Mouse (Mus musculus) testis, adult 2 months (tissue): ENCODE measurements at regions not wholly inside any gene's neighbourhood (a gene's known extent, or its start where the extent isn't known, plus 50 kb on each side); places are given as distances from the start of the nearest gene placed in this dataset.

ENCODE experiments used
- H3K27ac ChIP-seq: fragments of 200-500 bp; 2 replicates; pipeline ENCODE4 v1.5.1; 2012; ENCODE audit warnings: low read depth, low read length; ENCODE audit not compliant: control insufficient read depth, insufficient read depth
- H3K27me3 ChIP-seq: fragments of 200-500 bp; 2 replicates; pipeline ENCODE4 v1.6.1; 2012; ENCODE audit warnings: mild to moderate bottlenecking, low read length, moderate library complexity; ENCODE audit not compliant: control insufficient read depth, insufficient read depth
- H3K36me3 ChIP-seq: fragments of 200-500 bp; 2 replicates; pipeline ENCODE4 v1.6.1; 2012; ENCODE audit warnings: mild to moderate bottlenecking, low read length; ENCODE audit not compliant: control insufficient read depth, insufficient read depth
- H3K4me1 ChIP-seq: fragments of 200-500 bp; 2 replicates; pipeline ENCODE4 v1.6.1; 2012; ENCODE audit warnings: low read length; ENCODE audit not compliant: control insufficient read depth, insufficient read depth
- H3K4me3 ChIP-seq: fragments of 200-500 bp; 2 replicates; pipeline ENCODE4 v1.5.1; 2012; ENCODE audit warnings: low read depth, mild to moderate bottlenecking, low read length, moderate library complexity, mixed read lengths; ENCODE audit not compliant: control insufficient read depth
- CTCF ChIP-seq: fragments of 200-500 bp; IDR thresholded peaks from 2 replicates; pipeline ENCODE4 v1.5.1; 2012; ENCODE audit warnings: low read depth, mild to moderate bottlenecking, inconsistent platforms, low read length, moderate library complexity; ENCODE audit not compliant: control insufficient read depth, insufficient read depth, insufficient replicate concordance
- POLR2A ChIP-seq: fragments of 200-500 bp; IDR thresholded peaks from 2 replicates; pipeline ENCODE4 v1.6.1; 2012; ENCODE audit warnings: low read depth, mild to moderate bottlenecking, inconsistent platforms, low read length, moderate library complexity; ENCODE audit not compliant: control insufficient read depth

DNA sequence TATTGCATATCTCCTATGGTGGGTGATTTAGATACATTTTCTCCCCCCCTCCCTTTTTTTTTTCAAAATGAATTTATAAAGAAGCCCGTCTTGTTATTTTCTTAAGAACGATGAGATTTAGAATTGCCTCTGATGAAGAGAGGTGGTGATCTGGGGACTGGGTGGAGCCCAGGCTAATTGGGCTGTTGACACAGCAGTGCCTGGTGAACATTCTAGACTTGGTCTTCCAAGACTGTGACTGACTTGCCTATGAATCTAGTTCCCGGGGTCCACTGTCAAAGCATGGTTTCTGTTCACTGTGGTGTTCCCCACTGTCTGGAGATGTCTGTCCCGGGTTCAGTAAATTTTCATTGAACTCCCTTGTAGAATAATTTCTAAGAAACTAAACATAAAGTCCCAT lies 253.1 kb upstream of the Prickle1 start:
- TF ChIP-seq POLR2A (no peak), CTCF (no peak)
- Histone ChIP-seq H3K27ac (no peak overlapping the region), H3K36me3 (no peaks in the 10 kb centered on the region)

DNA sequence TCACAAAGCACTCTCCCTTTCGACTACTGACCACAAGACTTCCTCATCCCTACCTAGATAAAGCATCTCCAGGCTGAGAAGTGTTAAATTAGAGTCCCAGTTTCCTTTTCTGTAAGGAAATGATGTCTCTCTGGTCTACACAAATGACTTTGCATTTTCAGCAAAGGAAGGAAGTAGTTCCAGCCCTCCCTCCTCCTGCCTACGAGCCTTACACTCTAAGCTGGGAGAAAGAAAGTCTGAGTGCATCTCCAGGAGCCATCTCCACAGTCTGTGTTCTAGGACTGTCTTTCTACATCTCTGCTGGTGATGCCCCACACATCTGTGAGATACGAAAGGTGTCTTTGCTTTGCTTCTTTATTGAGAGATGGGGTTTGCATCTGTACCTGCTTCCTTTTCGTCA lies 251.1 kb upstream of the Prickle1 start:
- no peaks in the 10 kb centered on the region for H3K27me3 ChIP-seq
- TF ChIP-seq POLR2A (no peak), CTCF (no peak)
- H3K4me3 ChIP-seq = no peak overlapping the region
- no peak overlapping the region for H3K27ac ChIP-seq
- H3K4me1 ChIP-seq = no peaks in the 10 kb centered on the region
- no peaks in the 10 kb centered on the region for H3K36me3 ChIP-seq

More for the DNA sequence above, 253.1 kb upstream of the Prickle1 start:
- H3K4me3 ChIP-seq = no peak overlapping the region
- no peaks in the 10 kb centered on the region for H3K27me3 ChIP-seq
- H3K4me1 ChIP-seq = no peaks in the 10 kb centered on the region

DNA sequence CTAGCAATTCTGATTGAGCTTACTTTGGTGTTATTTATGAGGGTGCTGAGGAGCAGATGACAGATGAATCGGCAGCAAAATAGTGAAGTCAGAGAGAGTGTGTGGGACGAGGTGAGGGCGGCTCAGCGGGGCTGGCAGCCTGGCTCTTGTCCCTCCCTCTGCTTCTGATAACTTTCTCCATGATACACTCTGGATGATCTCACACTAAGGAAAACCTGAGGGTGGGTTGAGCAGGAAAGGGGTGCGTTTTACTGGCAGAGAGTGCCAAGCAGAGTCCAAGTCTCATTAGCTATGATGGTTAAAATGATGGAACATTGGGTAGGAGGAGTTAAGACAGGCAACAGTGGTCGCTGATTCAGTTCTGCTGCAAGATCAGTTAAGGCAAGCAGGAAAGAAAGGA lies 250.1 kb upstream of the Prickle1 start:
- Histone ChIP-seq H3K27me3 (no peaks in the 10 kb centered on the region), H3K27ac (no peak overlapping the region), H3K36me3 (no peaks in the 10 kb centered on the region), H3K4me1 (no peaks in the 10 kb centered on the region), H3K4me3 (no peak overlapping the region)
- TF ChIP-seq CTCF = no peak
- TF ChIP-seq POLR2A = no peak

DNA sequence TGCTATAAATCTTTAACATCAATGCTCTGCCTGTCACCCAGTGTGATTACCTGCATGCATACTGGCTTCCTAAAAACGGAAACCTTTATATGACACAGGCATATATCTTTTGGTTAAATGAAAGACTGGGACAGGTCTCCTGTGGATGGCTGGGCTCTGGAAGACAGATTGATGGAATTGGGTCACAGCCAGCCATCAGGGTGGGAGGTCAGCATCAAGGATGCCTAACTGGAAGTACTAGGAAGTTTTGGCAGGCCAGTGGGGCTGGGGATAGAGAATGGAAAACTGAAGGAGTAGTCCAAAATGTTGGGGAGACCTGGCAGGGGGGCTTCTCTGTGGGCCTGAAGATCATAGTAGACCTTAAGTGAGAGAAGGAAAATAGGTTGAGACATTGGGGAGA lies 237.3 kb upstream of the Prickle1 start:
- H3K4me1 ChIP-seq = no peaks in the 10 kb centered on the region
- no peak overlapping the region for H3K27ac ChIP-seq
- H3K36me3 ChIP-seq = no peaks in the 10 kb centered on the region
- no peak overlapping the region for H3K4me3 ChIP-seq
- TF ChIP-seq CTCF = no peak
- TF ChIP-seq POLR2A = no peak
- no peaks in the 10 kb centered on the region for H3K27me3 ChIP-seq

DNA sequence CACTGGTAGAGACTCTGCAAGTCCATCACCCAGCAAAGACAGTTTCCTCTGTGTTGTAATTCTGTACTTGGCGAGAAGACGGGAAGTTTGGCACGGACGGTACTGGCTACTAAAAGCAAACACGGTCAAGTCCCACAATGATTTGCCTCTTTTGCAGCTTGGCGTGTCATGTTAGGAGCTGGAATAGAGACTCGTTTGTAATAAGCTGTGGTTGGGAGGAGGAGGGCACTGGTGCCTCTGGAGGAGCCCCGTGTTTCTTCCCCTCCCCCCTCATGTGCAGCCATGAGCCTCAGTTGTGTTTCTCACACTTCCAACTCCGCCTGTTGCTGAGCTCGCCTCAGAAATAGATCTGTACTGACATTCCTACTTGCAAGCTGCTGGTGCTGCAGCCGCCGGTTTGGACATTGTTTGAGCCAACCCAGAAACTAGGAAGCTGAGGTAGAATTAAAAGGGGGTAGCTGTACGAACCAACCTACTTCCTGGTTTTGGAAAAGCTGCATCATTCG lies 236.8 kb upstream of the Prickle1 start:
- H3K27ac ChIP-seq = no peak overlapping the region
- H3K4me3 ChIP-seq = no peak overlapping the region
- H3K36me3 ChIP-seq = no peaks in the 10 kb centered on the region
- H3K27me3 ChIP-seq = no peaks in the 10 kb centered on the region
- TF ChIP-seq CTCF (no peak), POLR2A (no peak)
- no peaks in the 10 kb centered on the region for H3K4me1 ChIP-seq

DNA sequence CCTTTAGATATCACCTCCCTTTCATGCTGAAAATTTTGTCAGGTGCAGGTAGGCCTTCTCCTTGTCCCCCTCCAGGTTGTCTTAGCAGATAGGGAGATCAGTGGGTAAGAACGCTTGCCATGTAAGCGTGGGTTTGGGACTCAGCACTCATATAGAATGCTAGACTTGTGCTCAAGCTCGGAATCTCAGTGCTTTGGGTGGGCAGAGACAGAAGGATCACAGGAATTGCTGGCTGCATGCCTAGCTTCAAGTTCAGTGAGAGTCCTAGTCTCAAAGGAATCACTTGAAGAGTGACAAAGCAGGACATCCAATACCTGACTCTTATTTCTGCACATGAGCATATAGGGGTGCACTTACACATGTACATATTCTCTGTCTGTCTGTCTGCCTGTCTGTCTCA lies 235.5 kb upstream of the Prickle1 start:
- no peaks in the 10 kb centered on the region for H3K4me1 ChIP-seq
- no peaks in the 10 kb centered on the region for H3K27me3 ChIP-seq
- no peaks in the 10 kb centered on the region for H3K36me3 ChIP-seq
- H3K4me3 ChIP-seq = no peak overlapping the region
- TF ChIP-seq POLR2A (no peak), CTCF (no peak)
- no peak overlapping the region for H3K27ac ChIP-seq

DNA sequence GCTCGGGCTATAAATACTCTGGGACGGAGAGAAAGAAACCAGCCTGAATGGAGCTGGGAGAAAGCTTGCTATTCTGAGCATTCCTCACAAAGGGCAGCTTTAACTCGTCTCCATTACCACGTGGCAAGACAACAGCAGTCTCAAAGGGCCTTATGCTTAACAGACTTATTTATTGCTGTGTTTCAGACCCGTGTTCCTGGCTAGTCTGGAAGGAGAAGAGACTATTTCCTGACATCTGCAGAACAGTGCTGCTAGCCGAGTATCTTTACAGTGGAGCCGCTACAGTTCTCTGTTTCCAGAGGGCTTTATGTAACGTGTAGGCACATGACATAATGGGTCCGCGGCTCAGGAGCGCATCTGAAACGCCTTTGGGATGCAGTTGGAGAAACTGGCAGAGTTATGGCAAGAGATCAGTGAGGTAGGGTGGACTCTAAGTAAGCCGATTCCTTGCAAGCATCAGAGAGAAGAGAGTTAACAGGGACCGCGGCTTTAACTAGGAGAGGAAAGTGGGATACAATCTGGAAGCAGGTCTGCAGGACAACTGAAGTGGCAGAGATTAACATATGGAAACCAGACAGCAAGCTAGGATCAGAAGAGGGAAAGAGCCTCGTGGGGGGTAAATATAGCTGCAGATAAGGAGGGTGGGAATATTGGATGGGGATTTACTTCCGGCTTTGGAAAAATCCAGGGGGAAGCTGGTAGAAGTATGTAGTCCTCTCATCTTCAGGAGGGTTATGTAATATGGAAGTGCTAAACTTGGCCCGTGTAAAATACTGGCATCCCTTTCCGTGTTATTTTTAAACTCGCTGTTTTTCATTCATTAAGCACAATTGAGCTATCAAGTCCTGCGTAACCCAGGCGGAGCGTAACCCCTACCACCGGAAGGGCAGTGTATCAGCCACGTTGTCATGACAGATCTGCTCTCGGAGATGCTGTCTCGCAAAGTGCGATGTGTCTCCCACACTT lies 229.3 kb upstream of the Prickle1 start:
- TF ChIP-seq POLR2A (no peak), CTCF (no peak)
- Histone ChIP-seq H3K27ac (peak overlapping the region; percentile 24; the same call in 1 of the 2 replicates), H3K4me1 (peaks cover 2% of the 10 kb centered on the region; the same call in 1 of the 2 replicates), H3K36me3 (no peaks in the 10 kb centered on the region), H3K27me3 (no peaks in the 10 kb centered on the region), H3K4me3 (no peak overlapping the region; the same call in 1 of the 2 replicates)
